Mouse (Mus musculus) forebrain, embryonic 13.5 days (tissue): Measurements from ENCODE around the gene Agpat3. TPM values are rescaled to one million over a fixed set of nuclear protein-coding genes. Genes with fewer than 3 reads are reported as not detected.

Experiments
- ATAC-seq: fragments of 200-750 bp; cut with Nextera tagmentation; 2 replicates; pipeline ENCODE4 v1.8.0; 2017
- H3K27ac ChIP-seq: fragments of 300-500 bp; sonication (generic); 2 replicates; pipeline ENCODE4 v1.5.1; 2015; ENCODE audit warnings: inconsistent platforms, mild to moderate bottlenecking, moderate library complexity
- H3K27me3 ChIP-seq: fragments of 300-500 bp; sonication (generic); 2 replicates; pipeline ENCODE4 v1.6.1; 2015; ENCODE audit warnings: mild to moderate bottlenecking, inconsistent platforms
- H3K36me3 ChIP-seq: fragments of 300-500 bp; sonication (generic); 2 replicates; pipeline ENCODE4 v1.6.1; 2015; ENCODE audit warnings: mild to moderate bottlenecking, inconsistent platforms; ENCODE audit not compliant: poor library complexity, severe bottlenecking
- H3K4me1 ChIP-seq: fragments of 300-500 bp; sonication (generic); 2 replicates; pipeline ENCODE4 v1.6.1; 2015; ENCODE audit warnings: inconsistent platforms
- H3K4me2 ChIP-seq: fragments of 300-500 bp; sonication (generic); 2 replicates; pipeline ENCODE4 v1.6.1; 2015; ENCODE audit warnings: inconsistent platforms, mild to moderate bottlenecking, moderate library complexity
- H3K4me3 ChIP-seq: fragments of 300-500 bp; sonication (generic); 2 replicates; pipeline ENCODE4 v1.5.1; 2015; ENCODE audit warnings: mild to moderate bottlenecking, inconsistent platforms
- H3K9ac ChIP-seq: fragments of 300-500 bp; sonication (generic); 2 replicates; pipeline ENCODE4 v1.6.1; 2015; ENCODE audit warnings: mild to moderate bottlenecking, inconsistent platforms
- H3K9me3 ChIP-seq: fragments of 300-500 bp; sonication (generic); replicated peaks from 2 replicates; pipeline ENCODE4 v1.6.1; 2016; ENCODE audit warnings: inconsistent platforms
- WGBS: fragments of 180-500 bp; shearing (Covaris S2); methylation state at CpG from one replicate; pipeline ENCODE4 v1.1.7; 2015; 5-methylcytosine and 5-hydroxymethylcytosine counted together
- polyA plus RNA-seq: library from polyadenylated mRNA; unstranded; fragments of >200 nt; fragmentation: Nextera tagmentation; extraction: Ambion mirVana; gene quantifications from 2 replicates; pipeline ENCODE4 v1.2.1, GENCODE M21; 2015

The Agpat3 gene
- polyA plus RNA-seq, 1 experiment from 2014 or later, result 50.0 TPM

- Histone ChIP-seq H3K9ac (no peak overlapping the region), H3K27ac (no peak overlapping the region), H3K4me3 (no peak overlapping the region), H3K36me3 (peaks cover 68% of the 10 kb centered on the region), H3K4me2 (no peak overlapping the region), H3K27me3 (no peaks in the 10 kb centered on the region), H3K9me3 (no peaks in the 10 kb centered on the region), H3K4me1 (no peaks in the 10 kb centered on the region)
- WGBS, result 92% methylated on average over 4 of the region's 4 CpGs
- no peak for ATAC-seq
These were observed 66.3 kb downstream of the Agpat3 start for GRCm38 (mm10) chr10:78285959-78286358.

GRCm38 (mm10) chr10:78285409-78285808 lies 66.9 kb downstream of the Agpat3 start:
- H3K4me3 ChIP-seq, result no peak overlapping the region
- ATAC-seq, result no peak
- H3K9ac ChIP-seq, result no peak overlapping the region
- H3K27me3 ChIP-seq, result no peaks in the 10 kb centered on the region
- WGBS, result 88% methylated on average over 6 of the region's 6 CpGs
- no peak overlapping the region for H3K27ac ChIP-seq
- no peak overlapping the region for H3K4me2 ChIP-seq
- H3K36me3 ChIP-seq, result peaks cover 74% of the 10 kb centered on the region
- no peaks in the 10 kb centered on the region for H3K4me1 ChIP-seq
- no peaks in the 10 kb centered on the region for H3K9me3 ChIP-seq

GRCm38 (mm10) chr10:78284812-78285211 lies 67.5 kb downstream of the Agpat3 start:
- no peak for ATAC-seq

GRCm38 (mm10) chr10:78282411-78282810 lies 69.9 kb downstream of the Agpat3 start:
- WGBS, result 94% methylated on average over 4 of the region's 4 CpGs
- Histone ChIP-seq H3K9ac (no peak overlapping the region), H3K4me1 (no peaks in the 10 kb centered on the region), H3K4me2 (no peak overlapping the region), H3K27me3 (no peaks in the 10 kb centered on the region), H3K9me3 (no peaks in the 10 kb centered on the region), H3K27ac (no peak overlapping the region), H3K36me3 (peaks cover 87% of the 10 kb centered on the region), H3K4me3 (no peak overlapping the region)
- ATAC-seq, result no peak

More at GRCm38 (mm10) chr10:78284812-78285211, 67.5 kb downstream of the Agpat3 start:
- H3K4me1 ChIP-seq, result no peaks in the 10 kb centered on the region
- no peak overlapping the region for H3K4me3 ChIP-seq
- H3K9ac ChIP-seq, result no peak overlapping the region
- 93% methylated on average over 12 of the region's 12 CpGs for WGBS
- H3K9me3 ChIP-seq, result no peaks in the 10 kb centered on the region
- no peak overlapping the region for H3K27ac ChIP-seq
- H3K4me2 ChIP-seq, result no peak overlapping the region
- no peaks in the 10 kb centered on the region for H3K27me3 ChIP-seq
- peaks cover 80% of the 10 kb centered on the region for H3K36me3 ChIP-seq

GRCm38 (mm10) chr10:78280486-78280885 lies 71.8 kb downstream of the Agpat3 start:
- no peak for ATAC-seq
- peaks cover 85% of the 10 kb centered on the region for H3K36me3 ChIP-seq
- 91% methylated on average over 9 of the region's 9 CpGs for WGBS

GRCm38 (mm10) chr10:78279210-78279609 lies 73.1 kb downstream of the Agpat3 start:
- Histone ChIP-seq H3K27me3 (no peaks in the 10 kb centered on the region), H3K36me3 (peaks cover 82% of the 10 kb centered on the region), H3K4me1 (no peaks in the 10 kb centered on the region), H3K4me2 (no peak overlapping the region), H3K27ac (no peak overlapping the region), H3K9me3 (no peaks in the 10 kb centered on the region), H3K9ac (no peak overlapping the region), H3K4me3 (no peak overlapping the region)
- ATAC-seq, result peak; percentile 77
- WGBS, result 43% methylated on average over 8 of the region's 8 CpGs

More at GRCm38 (mm10) chr10:78280486-78280885, 71.8 kb downstream of the Agpat3 start:
- no peak overlapping the region for H3K27ac ChIP-seq
- no peaks in the 10 kb centered on the region for H3K9me3 ChIP-seq
- H3K9ac ChIP-seq, result no peak overlapping the region
- H3K4me3 ChIP-seq, result no peak overlapping the region
- no peaks in the 10 kb centered on the region for H3K4me1 ChIP-seq
- H3K4me2 ChIP-seq, result no peak overlapping the region
- H3K27me3 ChIP-seq, result no peaks in the 10 kb centered on the region

GRCm38 (mm10) chr10:78277835-78278234 lies 74.5 kb downstream of the Agpat3 start:
- Histone ChIP-seq H3K36me3 (peaks cover 82% of the 10 kb centered on the region), H3K4me1 (no peaks in the 10 kb centered on the region), H3K27me3 (no peaks in the 10 kb centered on the region), H3K9ac (no peak overlapping the region), H3K4me3 (no peak overlapping the region), H3K27ac (no peak overlapping the region), H3K9me3 (no peaks in the 10 kb centered on the region), H3K4me2 (no peak overlapping the region)
- no peak for ATAC-seq
- WGBS, result 70% methylated on average over 3 of the region's 3 CpGs

GRCm38 (mm10) chr10:78276242-78276641 lies 76.0 kb downstream of the Agpat3 start:
- Histone ChIP-seq H3K4me3 (no peak overlapping the region), H3K36me3 (peaks cover 82% of the 10 kb centered on the region), H3K27me3 (no peaks in the 10 kb centered on the region), H3K4me2 (no peak overlapping the region), H3K27ac (no peak overlapping the region), H3K4me1 (no peaks in the 10 kb centered on the region), H3K9ac (no peak overlapping the region), H3K9me3 (no peaks in the 10 kb centered on the region)
- no peak for ATAC-seq
- 96% methylated on average over 4 of the region's 4 CpGs for WGBS

GRCm38 (mm10) chr10:78272932-78273331 lies 79.4 kb downstream of the Agpat3 start:
- Histone ChIP-seq H3K9me3 (no peaks in the 10 kb centered on the region), H3K4me3 (no peak overlapping the region), H3K9ac (no peak overlapping the region), H3K4me2 (no peak overlapping the region), H3K36me3 (peaks cover 68% of the 10 kb centered on the region), H3K4me1 (no peaks in the 10 kb centered on the region), H3K27me3 (no peaks in the 10 kb centered on the region), H3K27ac (no peak overlapping the region)
- 42% methylated on average over 8 of the region's 9 CpGs for WGBS
- ATAC-seq, result no peak

- peaks cover 5% of the 10 kb centered on the region; the same call in 1 of the 2 replicates for H3K36me3 ChIP-seq
- H3K9me3 ChIP-seq, result no peaks in the 10 kb centered on the region
- no peak for ATAC-seq
- 71% methylated on average over 3 of the region's 3 CpGs for WGBS
- no peak overlapping the region for H3K4me3 ChIP-seq
- H3K9ac ChIP-seq, result no peak overlapping the region
- H3K27me3 ChIP-seq, result no peaks in the 10 kb centered on the region
- no peaks in the 10 kb centered on the region for H3K4me1 ChIP-seq
- no peak overlapping the region for H3K27ac ChIP-seq
- H3K4me2 ChIP-seq, result no peak overlapping the region
These were observed 86.4 kb downstream of the Agpat3 start for GRCm38 (mm10) chr10:78265881-78266280.

GRCm38 (mm10) chr10:78264735-78265134 lies 87.6 kb downstream of the Agpat3 start:
- no peak overlapping the region for H3K27ac ChIP-seq
- H3K27me3 ChIP-seq, result no peaks in the 10 kb centered on the region
- 83% methylated on average over 3 of the region's 3 CpGs for WGBS
- H3K4me1 ChIP-seq, result no peaks in the 10 kb centered on the region
- H3K4me3 ChIP-seq, result no peak overlapping the region
- no peak for ATAC-seq
- no peak overlapping the region for H3K4me2 ChIP-seq
- H3K9ac ChIP-seq, result no peak overlapping the region
- H3K9me3 ChIP-seq, result no peaks in the 10 kb centered on the region
- H3K36me3 ChIP-seq, result no peaks in the 10 kb centered on the region

- no peak overlapping the region for H3K4me2 ChIP-seq
- no peaks in the 10 kb centered on the region for H3K27me3 ChIP-seq
- no peaks in the 10 kb centered on the region for H3K9me3 ChIP-seq
- no peaks in the 10 kb centered on the region for H3K4me1 ChIP-seq
- ATAC-seq, result no peak
- WGBS, result 72% methylated on average over 7 of the region's 7 CpGs
- H3K27ac ChIP-seq, result no peak overlapping the region
- no peaks in the 10 kb centered on the region for H3K36me3 ChIP-seq
- H3K9ac ChIP-seq, result no peak overlapping the region
- H3K4me3 ChIP-seq, result no peak overlapping the region
These were observed 91.2 kb downstream of the Agpat3 start for GRCm38 (mm10) chr10:78260916-78261650.

- Histone ChIP-seq H3K9me3 (no peaks in the 10 kb centered on the region), H3K36me3 (no peaks in the 10 kb centered on the region), H3K4me2 (no peak overlapping the region), H3K9ac (no peak overlapping the region), H3K27ac (no peak overlapping the region), H3K4me3 (no peak overlapping the region), H3K4me1 (no peaks in the 10 kb centered on the region), H3K27me3 (no peaks in the 10 kb centered on the region)
- WGBS, result 32% methylated on average over 5 of the region's 5 CpGs
- ATAC-seq, result no peak
These were observed 92.0 kb downstream of the Agpat3 start for GRCm38 (mm10) chr10:78260322-78260721.
